Mouse (Mus musculus) testis, adult 2 months (tissue): Measurements from ENCODE around the gene Ptma.

Experiments
- CTCF ChIP-seq: fragments of 200-500 bp; IDR thresholded peaks from 2 replicates; pipeline ENCODE4 v1.5.1; 2012; ENCODE audit warnings: low read depth, mild to moderate bottlenecking, inconsistent platforms, low read length, moderate library complexity; ENCODE audit not compliant: control insufficient read depth, insufficient read depth, insufficient replicate concordance
- POLR2A ChIP-seq: fragments of 200-500 bp; IDR thresholded peaks from 2 replicates; pipeline ENCODE4 v1.6.1; 2012; ENCODE audit warnings: low read depth, mild to moderate bottlenecking, inconsistent platforms, low read length, moderate library complexity; ENCODE audit not compliant: control insufficient read depth

- TF ChIP-seq CTCF, result no peak
- TF ChIP-seq POLR2A, result peak; percentile 72; the same call in 1 of the 2 replicates
Observed at GRCm38 (mm10) chr1:86526116-86526788, at the start of gene Ptma.
